Mouse (Mus musculus) liver, embryonic 14.5 days (tissue): ENCODE results near the gene Fbxl12.

Source experiments
- CTCF ChIP-seq: IDR thresholded peaks from 2 replicates; pipeline ENCODE4 v1.5.1; 2016; ENCODE audit warnings: antibody characterized with exemption, low read depth, control low read depth
- EP300 ChIP-seq: IDR thresholded peaks from 2 replicates; pipeline ENCODE4 v1.6.1; 2016; ENCODE audit warnings: antibody characterized with exemption, low read depth

- no peak for TF ChIP-seq CTCF
- no peak for TF ChIP-seq EP300
Measured at GRCm38 (mm10) chr9:20641501-20641900, 3.1 kb downstream of the Fbxl12 start.
